Mouse (Mus musculus) stomach, embryonic 16.5 days (tissue): ENCODE measurements around the gene Dip2b. TPM values are rescaled to one million over a fixed set of nuclear protein-coding genes. Genes with fewer than 3 reads are reported as not detected.

Experiments
- ATAC-seq: fragments of 200-750 bp; cut with Nextera tagmentation; 2 replicates; pipeline ENCODE4 v1.8.0; 2017; ENCODE audit warnings: moderate number of reproducible peaks, moderate TSS enrichment; ENCODE audit not compliant: insufficient read depth, low FRiP score
- H3K27ac ChIP-seq: fragments of 300-500 bp; sonication (generic); 2 replicates; pipeline ENCODE4 v1.5.1; 2014; ENCODE audit warnings: low read length
- H3K27me3 ChIP-seq: fragments of 300-500 bp; sonication (generic); 2 replicates; pipeline ENCODE4 v1.6.1; 2014; ENCODE audit warnings: low read length, control low read depth, mixed read lengths; ENCODE audit not compliant: control insufficient read depth, insufficient read depth
- H3K36me3 ChIP-seq: fragments of 300-500 bp; sonication (generic); 2 replicates; pipeline ENCODE4 v1.6.1; 2014; ENCODE audit warnings: low read length; ENCODE audit not compliant: control insufficient read depth, insufficient read depth
- H3K4me1 ChIP-seq: fragments of 300-500 bp; sonication (generic); 2 replicates; pipeline ENCODE4 v1.6.1; 2014; ENCODE audit warnings: low read length, control low read depth, mixed read lengths; ENCODE audit not compliant: control insufficient read depth, insufficient read depth
- H3K4me2 ChIP-seq: fragments of 300-500 bp; sonication (generic); 2 replicates; pipeline ENCODE4 v1.6.1; 2014; ENCODE audit warnings: low read depth, low read length, mixed read lengths
- H3K4me3 ChIP-seq: fragments of 300-500 bp; sonication (generic); replicated peaks from 2 replicates; pipeline ENCODE4 v1.5.1; 2014; ENCODE audit warnings: mild to moderate bottlenecking, low read length
- H3K9ac ChIP-seq: fragments of 300-500 bp; sonication (generic); 2 replicates; pipeline ENCODE4 v1.6.1; 2014; ENCODE audit warnings: low read length
- H3K9me3 ChIP-seq: fragments of 300-500 bp; sonication (generic); replicated peaks from 2 replicates; pipeline ENCODE4 v1.6.1; 2016; ENCODE audit warnings: low read length, control low read depth; ENCODE audit not compliant: control insufficient read depth
- WGBS: fragments of 180-500 bp; shearing (Covaris S2); extraction: QIAGEN DNeasy Blood & Tissue Kit; methylation state at CpG from one replicate; pipeline ENCODE4 v1.1.7; 2014; 5-methylcytosine and 5-hydroxymethylcytosine counted together
- polyA plus RNA-seq: library from polyadenylated mRNA; unstranded; fragments of >200 nt; fragmentation: Nextera tagmentation; extraction: Ambion mirVana; gene quantifications from 2 replicates; pipeline ENCODE4 v1.2.1, GENCODE M21; 2015

Gene Dip2b
- polyA plus RNA-seq, 1 experiment from 2014 or later = 10.4 TPM

DNA sequence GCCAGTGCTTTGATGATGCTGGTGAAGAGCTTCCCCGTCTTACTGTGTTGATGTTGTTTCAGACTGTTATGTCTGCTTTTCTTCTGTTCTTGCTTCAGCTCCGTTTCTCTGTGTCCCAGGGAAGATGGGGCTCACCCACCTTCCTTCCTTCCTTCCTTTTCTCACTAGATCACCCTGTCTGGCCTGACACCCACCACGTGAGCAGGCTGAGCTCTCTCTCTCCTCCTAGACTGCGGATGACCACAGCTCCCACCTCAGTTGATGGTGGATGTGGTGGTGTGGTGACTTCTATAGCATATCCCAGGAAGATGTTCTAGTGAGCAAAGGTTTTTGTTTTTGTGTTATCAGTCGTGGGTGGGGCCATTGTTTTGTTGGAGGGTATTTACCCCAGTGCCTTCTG lies 85.4 kb downstream of the Dip2b start:
- H3K9me3 ChIP-seq = no peaks in the 10 kb centered on the region
- H3K27ac ChIP-seq = no peak overlapping the region
- no peak overlapping the region; the same call in 1 of the 2 replicates for H3K9ac ChIP-seq
- H3K27me3 ChIP-seq = no peaks in the 10 kb centered on the region
- no peak for ATAC-seq
- H3K4me2 ChIP-seq = no peak overlapping the region
- H3K4me1 ChIP-seq = peaks cover 7% of the 10 kb centered on the region; the same call in 1 of the 2 replicates
- H3K4me3 ChIP-seq = no peak overlapping the region
- 52% methylated on average over 5 of the region's 5 CpGs for WGBS
- H3K36me3 ChIP-seq = no peaks in the 10 kb centered on the region

DNA sequence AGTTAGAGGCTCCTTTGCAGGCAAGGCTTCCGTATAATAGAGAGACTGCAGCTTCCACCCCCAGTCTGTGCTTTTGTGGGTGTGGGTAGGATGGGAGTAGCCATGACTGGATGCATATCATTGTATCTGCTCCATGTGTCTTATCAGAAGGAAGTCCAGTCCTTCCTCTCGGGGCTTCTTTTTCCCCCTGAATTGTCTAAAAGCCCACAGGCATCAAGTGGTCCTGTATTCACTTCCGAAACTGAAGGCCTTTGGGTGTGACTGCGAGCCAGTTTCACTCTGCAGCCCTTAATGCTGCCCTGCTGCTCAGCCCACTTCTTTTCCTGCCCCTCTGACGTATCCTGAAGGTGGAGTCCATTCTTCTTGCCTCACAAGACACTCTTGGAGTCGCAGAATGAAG lies 86.8 kb downstream of the Dip2b start:
- Histone ChIP-seq H3K27me3 (no peaks in the 10 kb centered on the region), H3K9me3 (no peaks in the 10 kb centered on the region), H3K9ac (no peak overlapping the region), H3K4me3 (no peak overlapping the region), H3K4me2 (no peak overlapping the region), H3K27ac (peak overlapping the region; percentile 38; the same call in 1 of the 2 replicates), H3K4me1 (0 out of 2 replicates have a peak, but pooled peaks cover 3% of the 10 kb centered on the region), H3K36me3 (no peaks in the 10 kb centered on the region)
- peak; percentile 43; the same call in 1 of the 2 replicates for ATAC-seq
- 78% methylated on average over 6 of the region's 6 CpGs for WGBS

DNA sequence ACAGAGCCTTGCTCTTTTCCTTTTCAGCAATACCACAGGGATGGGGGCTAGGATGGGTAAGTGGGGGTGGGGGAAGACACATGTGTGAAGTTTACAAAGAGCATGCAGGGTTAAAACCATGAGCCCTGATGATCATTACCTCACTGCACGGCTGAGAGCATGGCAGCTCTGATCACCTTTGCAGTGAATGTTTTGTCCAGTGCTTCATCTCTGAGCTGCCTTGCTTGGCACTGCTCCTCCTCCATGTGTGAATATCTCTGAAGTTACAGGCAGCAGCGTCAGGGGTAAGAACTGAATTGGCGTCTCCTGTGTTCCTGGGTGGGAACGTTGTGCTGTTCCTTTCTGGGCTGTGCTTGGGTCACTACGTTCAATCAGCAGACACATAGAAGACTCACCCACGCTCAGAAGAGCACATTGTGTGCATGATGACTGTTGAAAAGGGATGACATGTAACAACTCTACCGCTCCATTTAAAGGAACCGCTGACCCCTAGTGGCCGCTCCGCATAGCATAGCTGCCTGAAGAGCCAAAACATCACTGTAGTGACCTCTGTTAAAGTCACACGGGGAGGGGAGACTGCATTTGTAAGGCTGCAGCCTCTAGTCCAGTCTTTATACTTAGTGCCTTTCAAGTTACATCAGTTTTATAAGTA lies 88.1 kb downstream of the Dip2b start:
- no peak overlapping the region for H3K27ac ChIP-seq
- no peak overlapping the region for H3K9ac ChIP-seq
- no peak overlapping the region for H3K4me2 ChIP-seq
- no peaks in the 10 kb centered on the region for H3K36me3 ChIP-seq
- H3K4me1 ChIP-seq = 0 out of 2 replicates have a peak, but pooled peaks cover 3% of the 10 kb centered on the region
- H3K27me3 ChIP-seq = no peaks in the 10 kb centered on the region
- no peak overlapping the region for H3K4me3 ChIP-seq
- H3K9me3 ChIP-seq = no peaks in the 10 kb centered on the region
- peak; percentile 84 for ATAC-seq
- WGBS = 16% methylated on average over 11 of the region's 11 CpGs

DNA sequence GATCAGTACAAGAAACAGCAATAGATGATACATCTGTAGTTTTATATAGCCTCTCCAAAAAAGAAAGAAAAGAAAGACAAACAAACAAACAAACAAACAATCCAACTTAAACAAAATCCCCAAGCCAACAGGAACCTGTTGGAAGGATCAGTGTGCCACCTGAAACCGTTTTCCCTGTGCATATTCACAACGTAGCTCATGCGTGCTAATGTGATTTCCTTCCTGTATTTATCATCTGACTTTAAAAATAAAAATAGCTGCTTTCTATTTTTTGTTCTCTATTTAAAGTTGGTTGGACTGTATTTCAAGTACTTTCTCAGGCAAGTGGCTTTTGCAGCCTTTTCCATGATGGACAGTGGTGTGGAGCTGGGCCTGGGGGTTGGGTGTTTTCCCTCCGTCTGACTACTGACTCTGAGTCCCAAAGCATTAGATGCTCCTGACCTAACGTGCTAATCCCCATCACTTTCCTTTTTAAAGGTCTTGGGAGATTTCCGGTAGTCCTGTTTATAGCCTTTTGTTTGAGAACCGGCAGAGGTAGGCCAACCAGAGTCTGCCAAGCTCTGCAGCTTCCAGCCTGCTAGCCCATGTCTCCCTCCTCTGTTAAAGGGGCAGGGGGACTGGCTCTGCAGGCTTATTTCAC lies 90.8 kb downstream of the Dip2b start:
- Histone ChIP-seq H3K27me3 (no peaks in the 10 kb centered on the region), H3K4me1 (no peaks in the 10 kb centered on the region), H3K4me3 (no peak overlapping the region), H3K4me2 (no peak overlapping the region), H3K36me3 (no peaks in the 10 kb centered on the region), H3K27ac (no peak overlapping the region), H3K9ac (no peak overlapping the region), H3K9me3 (no peaks in the 10 kb centered on the region)
- ATAC-seq = no peak
- 71% methylated on average over 7 of the region's 7 CpGs for WGBS

DNA sequence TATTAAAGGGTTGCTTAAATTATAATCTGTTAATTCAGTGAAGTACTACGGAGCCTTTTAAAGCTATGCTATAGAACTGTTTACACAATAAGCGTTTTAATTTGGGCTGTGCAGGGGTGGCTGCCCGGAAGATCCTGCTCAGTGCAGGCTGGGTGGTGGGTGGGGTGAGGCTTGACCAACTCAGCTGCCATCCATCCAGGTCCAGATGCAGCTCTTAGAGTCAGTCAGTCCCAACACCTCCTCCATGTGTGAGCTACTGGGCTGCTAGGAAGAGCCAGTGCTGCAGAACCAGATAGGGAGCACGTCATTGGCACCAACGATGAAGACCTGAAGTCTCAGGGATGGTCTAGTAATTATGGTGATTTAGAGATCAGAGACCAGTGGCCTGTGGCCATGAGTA lies 101.2 kb downstream of the Dip2b start:
- no peaks in the 10 kb centered on the region for H3K36me3 ChIP-seq
- 80% methylated on average over 5 of the region's 5 CpGs for WGBS

DNA sequence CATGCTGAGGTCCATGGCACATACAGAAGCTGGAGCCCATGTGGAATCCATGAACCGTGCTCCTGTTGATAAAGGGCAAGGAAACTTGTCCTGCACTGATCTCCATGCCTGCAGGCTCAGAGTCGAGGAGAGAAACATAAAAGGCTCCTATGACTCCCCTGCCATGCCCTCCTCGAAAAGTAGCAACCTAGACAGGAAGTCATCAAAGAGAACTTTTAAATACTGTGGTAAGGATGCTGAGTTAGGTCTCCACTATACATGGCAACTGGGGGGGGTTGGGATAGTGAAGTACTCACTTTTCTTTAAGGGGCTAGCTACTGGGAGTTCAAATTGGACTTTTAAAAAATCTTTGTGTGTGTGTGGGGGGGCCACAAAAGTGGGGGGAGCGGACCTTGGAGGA lies 102.0 kb downstream of the Dip2b start:
- peaks cover 8% of the 10 kb centered on the region; the same call in 1 of the 2 replicates for H3K4me1 ChIP-seq
- H3K27me3 ChIP-seq = no peaks in the 10 kb centered on the region
- no peaks in the 10 kb centered on the region for H3K36me3 ChIP-seq
- ATAC-seq = no peak
- H3K9me3 ChIP-seq = no peaks in the 10 kb centered on the region
- no peak overlapping the region for H3K9ac ChIP-seq
- H3K4me2 ChIP-seq = no peak overlapping the region
- WGBS = 76% methylated on average over 4 of the region's 4 CpGs
- no peak overlapping the region for H3K4me3 ChIP-seq
- no peak overlapping the region for H3K27ac ChIP-seq

More for the DNA sequence above, 101.2 kb downstream of the Dip2b start:
- Histone ChIP-seq H3K9ac (no peak overlapping the region), H3K9me3 (no peaks in the 10 kb centered on the region), H3K4me1 (peaks cover 2% of the 10 kb centered on the region; the same call in 1 of the 2 replicates), H3K4me3 (no peak overlapping the region), H3K27ac (no peak overlapping the region), H3K27me3 (no peaks in the 10 kb centered on the region), H3K4me2 (no peak overlapping the region)
- ATAC-seq = no peak

DNA sequence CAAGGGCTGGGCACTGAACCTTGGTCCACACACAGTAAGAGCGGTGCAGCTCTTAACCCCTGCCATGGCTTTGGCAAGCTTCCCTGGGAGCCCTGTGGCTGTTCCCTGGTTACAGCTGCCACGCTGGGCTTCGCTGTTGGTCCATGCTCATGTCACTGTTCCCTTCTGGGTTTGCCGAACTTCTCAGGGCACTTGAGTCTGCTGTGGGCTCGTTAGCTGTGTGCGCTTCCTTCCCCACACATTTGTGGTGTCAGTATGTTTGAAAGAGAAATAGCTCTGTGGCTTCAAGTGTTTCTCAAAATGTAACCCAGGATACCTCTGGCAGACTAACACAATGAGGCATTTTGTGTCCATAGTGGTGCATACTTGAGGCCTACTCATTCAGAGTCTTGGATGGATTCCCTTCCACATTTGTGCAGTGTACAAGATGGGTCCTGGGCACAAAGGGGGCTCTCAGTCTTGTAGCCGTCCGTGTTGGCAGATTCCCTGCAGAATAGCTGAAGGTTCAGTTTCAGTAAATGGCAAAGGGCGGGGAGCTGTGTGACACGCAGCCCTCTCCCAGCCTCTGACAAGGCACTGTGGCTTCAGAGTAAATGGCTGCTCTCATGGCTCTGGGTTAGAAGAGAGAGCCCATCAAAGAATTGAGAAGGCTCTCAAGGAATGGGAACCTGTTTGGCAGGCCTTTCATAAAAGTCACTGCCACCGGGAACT lies 104.8 kb downstream of the Dip2b start:
- Histone ChIP-seq H3K4me3 (no peak overlapping the region), H3K4me1 (peaks cover 10% of the 10 kb centered on the region; the same call in 1 of the 2 replicates), H3K36me3 (no peaks in the 10 kb centered on the region), H3K4me2 (no peak overlapping the region), H3K9me3 (no peaks in the 10 kb centered on the region), H3K9ac (no peak overlapping the region), H3K27me3 (no peaks in the 10 kb centered on the region), H3K27ac (no peak overlapping the region; the same call in 1 of the 2 replicates)
- 0 out of 2 replicates have a peak, but pooled peaks have one; percentile 33 for ATAC-seq
- 82% methylated on average over 11 of the region's 11 CpGs for WGBS

DNA sequence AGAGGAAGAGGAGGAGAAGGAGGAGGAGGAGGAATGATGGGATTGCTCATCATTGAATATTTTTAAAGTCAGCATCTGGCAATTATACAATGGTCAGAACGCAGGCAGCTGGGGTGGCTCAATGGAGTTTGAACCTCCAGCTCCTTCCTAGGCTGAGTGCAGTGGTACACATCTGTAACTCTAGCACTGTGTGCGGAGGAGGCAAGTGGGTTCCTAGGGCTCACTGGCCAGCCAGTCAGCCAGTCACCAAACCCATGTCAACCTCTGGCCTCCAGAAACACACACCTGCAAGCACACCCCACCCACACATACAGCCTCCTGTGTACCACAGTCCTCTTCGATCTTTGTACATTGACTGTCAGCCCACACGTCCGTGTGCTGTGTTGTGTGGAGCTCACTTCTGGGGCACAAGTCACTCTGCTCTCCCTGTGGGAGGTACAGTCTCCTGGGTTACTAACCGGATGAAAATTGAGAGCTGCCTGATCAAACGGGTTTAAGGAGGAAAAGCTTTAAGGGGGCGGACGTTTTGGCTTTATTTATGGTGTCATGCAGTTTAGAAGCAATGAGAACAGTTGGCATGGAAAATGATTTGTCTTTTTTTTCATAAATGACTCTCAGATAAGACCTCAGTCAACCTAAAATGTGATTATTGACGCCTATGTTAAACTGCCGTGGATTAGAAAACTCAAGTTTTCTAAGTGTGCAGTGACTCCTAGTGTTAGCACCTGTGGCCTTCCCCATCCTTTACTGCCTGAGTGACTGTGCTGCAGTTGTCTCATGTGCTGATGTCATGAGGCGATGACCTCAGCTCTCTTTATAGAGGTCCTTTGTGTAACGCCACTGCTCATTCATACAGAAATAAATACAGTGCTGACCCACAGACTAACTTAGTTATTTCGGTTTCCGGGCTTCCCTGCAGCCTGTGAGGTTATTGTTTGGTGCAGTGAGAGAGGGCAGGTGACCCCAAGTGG lies 106.7 kb downstream of the Dip2b start:
- Histone ChIP-seq H3K4me1 (peaks cover 10% of the 10 kb centered on the region; the same call in 1 of the 2 replicates), H3K9ac (no peak overlapping the region), H3K4me3 (no peak overlapping the region), H3K27ac (no peak overlapping the region), H3K27me3 (no peaks in the 10 kb centered on the region), H3K9me3 (no peaks in the 10 kb centered on the region), H3K4me2 (no peak overlapping the region), H3K36me3 (no peaks in the 10 kb centered on the region)
- peak; percentile 45; the same call in 1 of the 2 replicates for ATAC-seq
- WGBS = 54% methylated on average over 15 of the region's 15 CpGs
